Mouse (Mus musculus) spleen, adult 18-20 months (tissue): ENCODE measurements around the gene Gfy.
"Not testable (repeated sequence)": the region's sequence is repeated elsewhere in the genome, so short reads cannot be mapped to it uniquely, and the experiment has no call there.

Source experiments
- DNase-seq, 2 experiments: peaks; one replicate each; pipeline ENCODE4 v3.0.0; 2022; ENCODE audit warnings: mixed read lengths in 2 of 2

Gfy gene

GRCm38 (mm10) chr7:45165701-45166100, 13.7 kb downstream of the Gfy start:
- no peak for DNase-seq

DNA sequence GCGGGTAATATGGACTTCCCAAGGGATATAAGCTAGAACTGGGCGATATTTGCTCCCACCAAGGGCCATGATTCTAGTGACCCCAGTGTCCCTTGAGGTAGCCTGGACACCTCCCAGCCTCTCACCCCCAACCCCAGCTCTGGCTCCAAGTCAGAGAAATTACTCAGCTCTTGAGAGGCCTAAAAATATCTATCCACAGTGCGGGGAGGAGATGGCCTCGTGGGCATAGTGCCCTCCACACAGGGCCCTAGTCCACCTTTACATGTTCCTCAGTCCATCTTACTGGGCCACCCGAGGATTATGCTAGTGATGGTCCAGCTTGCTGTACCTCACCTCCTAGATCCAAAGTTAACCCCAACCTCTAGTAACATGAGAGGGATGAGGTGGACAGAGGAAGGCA, 14.5 kb downstream of the Gfy start:
- no peak for DNase-seq

DNA sequence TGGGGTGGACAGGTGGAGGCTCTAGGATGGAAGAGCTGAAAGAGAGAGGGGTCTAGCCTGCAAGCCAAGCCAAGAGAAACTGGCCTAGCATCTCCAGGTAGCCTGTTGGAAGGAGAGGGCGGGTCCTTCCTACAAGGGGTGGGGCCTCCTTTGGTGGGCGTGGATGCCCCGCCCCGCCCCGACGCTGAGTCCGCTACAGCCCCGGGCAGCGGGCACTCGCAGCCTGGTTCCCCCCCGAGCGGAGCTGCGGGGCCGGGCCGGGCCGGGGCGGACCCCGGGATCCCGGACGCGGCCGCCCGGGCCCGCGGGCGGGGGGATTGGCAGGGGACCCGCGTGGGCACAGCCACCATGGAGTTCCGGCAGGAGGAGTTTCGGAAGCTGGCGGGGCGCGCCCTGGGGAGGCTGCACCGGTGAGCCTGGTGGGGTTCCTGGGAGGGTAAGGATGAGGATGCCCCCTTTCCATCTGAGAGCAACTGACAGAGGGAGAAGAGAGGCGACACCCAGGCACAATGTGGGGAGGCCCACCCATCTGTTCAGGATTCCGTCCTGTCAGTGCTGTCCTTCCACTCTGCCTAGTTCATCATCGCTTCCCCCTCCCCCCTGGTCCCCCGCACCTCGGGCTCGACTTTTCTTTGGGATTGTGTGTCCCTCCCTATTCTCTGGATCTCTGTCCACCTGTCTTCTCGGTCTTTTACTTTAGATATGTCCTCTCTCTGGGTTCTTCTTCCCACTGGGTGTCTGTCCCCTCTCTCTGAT, 15.5 kb downstream of the Gfy start, which contains the start of gene Slc17a7:
Gene Slc17a7, plus strand, starts transcription at position 215 of the 756 bp plus-strand sequence.
- peak in 1 of 2 experiments; percentile 32 for DNase-seq

- DNase-seq = no peak
These were observed 16.3 kb downstream of the Gfy start for GRCm38 (mm10) chr7:45162996-45163615.

GRCm38 (mm10) chr7:45162551-45162950, 16.8 kb downstream of the Gfy start:
- no peak for DNase-seq

- peak; percentile 79 to 91 for DNase-seq
These were observed 17.5 kb downstream of the Gfy start for GRCm38 (mm10) chr7:45161612-45162473.

DNA sequence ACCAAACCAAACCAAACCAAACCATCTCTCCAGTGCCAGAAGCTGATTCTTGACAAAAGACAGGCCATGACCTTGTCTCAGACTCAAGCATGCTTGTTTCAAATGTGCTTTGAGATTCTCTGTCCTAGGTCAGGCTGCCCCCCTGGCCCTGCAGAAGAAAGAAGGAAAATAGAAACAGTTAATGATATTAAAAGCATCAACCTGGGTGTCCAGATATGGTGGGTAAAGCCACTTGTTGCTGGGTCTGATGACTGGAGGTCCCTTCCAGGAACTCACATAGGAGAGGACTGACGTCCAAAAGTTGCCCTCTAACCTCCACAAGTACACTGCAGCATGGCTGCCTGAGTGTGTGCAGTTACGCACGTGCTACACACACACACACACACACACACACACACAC, 18.5 kb downstream of the Gfy start:
- DNase-seq = no peak

- no peak for DNase-seq
These were observed 19.0 kb downstream of the Gfy start for GRCm38 (mm10) chr7:45160316-45160800.

DNA sequence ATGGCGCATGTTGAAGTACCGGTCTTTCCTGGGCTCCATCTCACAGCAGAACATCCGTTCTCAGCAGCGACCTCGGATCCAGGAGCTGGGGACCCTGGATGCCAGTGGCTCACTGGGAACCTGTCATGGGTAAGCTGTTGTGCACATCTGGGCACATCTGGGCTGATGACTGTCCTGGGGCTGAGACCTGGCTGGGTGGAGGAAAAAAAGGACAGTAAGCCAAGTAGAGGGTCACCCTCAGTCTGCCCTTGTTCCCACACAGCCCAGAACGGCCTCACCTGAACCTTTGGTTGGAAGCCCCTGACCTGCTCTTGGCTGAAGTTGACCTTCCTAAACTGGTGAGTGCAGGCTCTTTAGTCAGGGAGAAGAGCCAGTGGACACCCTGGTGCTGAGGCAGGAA, 20.4 kb downstream of the Gfy start:
- DNase-seq = no peak

DNA sequence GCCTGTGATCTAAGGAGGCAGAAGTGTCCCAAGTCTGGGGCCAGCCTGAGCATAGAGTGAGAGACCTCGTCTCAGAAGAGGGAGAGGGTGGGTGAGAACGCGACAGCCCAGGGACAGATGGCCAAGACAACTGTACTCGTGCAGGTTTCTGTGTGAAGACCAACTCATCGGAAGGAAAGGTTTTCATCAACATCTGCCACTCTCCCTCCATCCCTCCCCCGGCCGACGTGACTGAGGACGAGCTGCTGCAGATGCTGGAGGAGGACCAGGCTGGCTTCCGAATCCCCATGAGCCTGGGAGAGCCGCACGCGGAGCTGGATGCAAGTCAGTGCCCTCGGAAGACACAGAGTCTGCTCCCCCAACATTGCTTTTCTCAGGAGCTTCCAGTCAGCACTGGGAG, 21.9 kb downstream of the Gfy start:
- no peak for DNase-seq

GRCm38 (mm10) chr7:45156206-45156605, 23.2 kb downstream of the Gfy start:
- no peak for DNase-seq

DNA sequence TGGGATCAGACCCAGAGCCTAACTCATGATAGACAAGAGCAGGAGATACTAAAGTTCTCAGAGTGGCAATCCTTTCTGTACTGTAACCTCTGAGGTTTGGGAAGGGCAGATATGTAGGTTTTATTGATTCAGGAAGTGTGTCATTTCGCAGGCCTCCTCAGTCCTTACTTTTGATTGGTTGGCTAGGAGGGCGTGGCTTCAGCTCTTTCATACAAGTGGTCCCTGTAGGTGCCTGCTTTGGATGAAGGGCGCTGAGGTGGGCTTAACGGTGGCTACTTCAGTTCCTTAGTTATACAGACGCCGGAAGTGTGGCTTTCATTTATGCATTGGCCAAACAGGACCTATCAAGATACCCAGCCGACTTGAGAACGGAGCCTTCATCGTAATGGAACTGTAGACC, 23.8 kb downstream of the Gfy start:
- DNase-seq = no peak

DNA sequence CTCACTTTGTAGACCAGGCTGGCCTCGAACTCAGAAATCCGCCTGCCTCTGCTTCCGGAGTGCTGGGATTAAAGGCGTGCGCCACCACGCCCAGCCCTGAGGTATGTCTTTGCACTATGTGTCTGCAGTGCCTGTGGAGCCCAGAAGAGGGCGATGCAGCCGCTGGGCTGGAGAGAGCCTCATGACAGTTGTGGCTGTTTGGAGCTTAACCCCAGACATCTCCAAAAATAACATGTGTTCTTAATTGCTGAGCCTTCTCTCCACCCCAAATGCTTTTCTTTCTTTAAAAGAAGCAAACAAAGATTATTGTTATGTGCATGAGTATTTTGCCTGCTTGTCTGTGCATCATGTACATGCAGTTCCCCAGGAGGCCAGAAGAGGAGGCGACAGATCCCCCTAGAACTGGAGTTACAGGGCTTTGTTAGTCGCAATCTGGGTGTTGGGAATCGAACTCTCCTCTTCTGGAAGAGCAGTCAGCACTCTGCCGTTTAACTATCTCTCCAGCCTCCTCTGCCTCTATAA, 24.3 kb downstream of the Gfy start:
- peak; percentile 29 to 38 for DNase-seq

GRCm38 (mm10) chr7:45154096-45154992, 25.0 kb downstream of the Gfy start, which contains the start of the genes Pih1d1 and Aldh16a1:
Gene Pih1d1, plus strand, starts transcription at chr7:45154303.
Gene Aldh16a1, minus strand, starts transcription at chr7:45154584.
- peak; percentile 94 to 98 for DNase-seq

- DNase-seq = no peak
These were observed 25.8 kb downstream of the Gfy start for GRCm38 (mm10) chr7:45153586-45153985.

- not testable (repeated sequence) for DNase-seq
These were observed 26.3 kb downstream of the Gfy start for GRCm38 (mm10) chr7:45153052-45153451.

DNA sequence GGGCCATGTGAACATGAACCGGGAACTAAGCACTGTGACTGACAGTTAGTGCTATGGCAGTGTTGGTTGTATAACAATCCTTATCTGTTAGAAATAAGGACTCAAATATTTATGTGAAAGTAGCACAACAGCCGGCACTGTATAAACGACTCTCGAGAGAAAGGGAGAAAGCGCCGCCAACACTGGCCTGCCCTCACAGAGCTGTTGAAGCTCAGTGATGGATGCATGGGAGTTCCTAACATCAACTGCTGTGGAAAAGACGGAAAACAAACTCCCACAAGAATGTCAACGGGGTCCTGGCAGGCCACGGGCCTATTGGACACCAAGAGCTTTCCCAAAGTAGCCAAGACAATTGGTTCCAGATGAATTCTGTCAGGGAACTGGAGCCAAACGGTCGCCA, 28.1 kb downstream of the Gfy start:
- no peak for DNase-seq

DNA sequence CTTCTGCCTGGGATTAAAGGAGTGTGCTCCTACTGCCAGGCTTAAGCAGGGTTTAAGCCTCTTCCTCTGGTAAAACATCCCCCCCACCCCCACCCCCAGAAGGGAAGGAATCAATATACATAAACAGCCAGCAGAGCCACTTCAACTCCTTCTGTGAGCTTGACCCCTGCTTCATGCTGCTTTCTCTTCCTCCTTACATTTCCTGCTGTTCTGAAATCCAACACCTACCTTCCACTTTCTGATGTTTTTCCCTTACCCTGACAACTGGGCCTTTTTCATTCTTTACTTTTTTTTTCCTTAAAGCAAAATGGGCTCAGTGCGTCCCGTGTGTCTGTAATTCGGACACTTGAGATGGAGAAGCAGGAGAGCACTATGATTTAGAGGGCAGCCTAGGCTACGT, 29.0 kb downstream of the Gfy start:
- DNase-seq = no peak

GRCm38 (mm10) chr7:45149545-45149944, 29.8 kb downstream of the Gfy start:
- DNase-seq = no peak

- no peak for DNase-seq
These were observed 30.8 kb downstream of the Gfy start for GRCm38 (mm10) chr7:45148534-45149098.

DNA sequence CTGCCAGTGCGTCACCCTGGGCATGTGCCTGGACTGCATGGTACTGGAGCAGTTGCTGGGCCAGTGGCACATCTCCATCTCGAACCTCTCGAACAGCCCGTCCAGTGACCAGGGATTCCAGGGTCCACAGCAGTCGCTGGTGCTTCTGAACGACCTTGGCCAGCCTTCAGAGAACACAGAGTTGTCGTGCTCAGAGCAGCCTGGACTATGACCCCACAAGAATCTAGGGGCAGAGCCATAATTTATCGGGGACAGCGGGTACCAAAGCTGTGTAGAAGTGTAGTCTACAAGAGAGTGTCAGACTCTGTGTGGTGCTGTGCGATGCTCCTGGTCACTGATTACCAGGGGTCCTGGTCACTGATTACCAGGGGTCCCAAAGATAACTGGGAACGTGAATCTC, 31.5 kb downstream of the Gfy start:
- DNase-seq = no peak

DNA sequence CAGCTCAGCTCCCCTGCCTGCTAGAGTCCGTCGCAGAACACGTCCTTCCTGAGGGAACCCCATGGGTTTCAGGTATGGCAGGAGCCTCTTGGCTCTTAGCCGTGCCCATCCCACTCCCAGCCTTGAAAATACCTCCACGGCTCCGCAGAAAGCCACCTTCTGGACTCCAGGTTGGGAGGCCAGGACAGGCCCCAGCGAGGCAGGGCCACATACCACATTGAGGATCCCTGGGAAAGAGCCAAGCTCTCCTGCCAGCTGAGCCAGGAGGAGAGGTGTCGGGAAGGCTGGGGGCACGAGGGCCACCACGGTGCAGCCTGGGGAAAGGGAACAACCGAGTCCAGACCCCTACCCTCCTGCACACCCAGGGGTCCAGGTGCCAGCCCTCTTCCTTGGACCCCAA, 32.1 kb downstream of the Gfy start:
- no peak for DNase-seq
